Mouse (Mus musculus): Measurements from ENCODE around the gene Ccdc141.

The Ccdc141 gene

DNA sequence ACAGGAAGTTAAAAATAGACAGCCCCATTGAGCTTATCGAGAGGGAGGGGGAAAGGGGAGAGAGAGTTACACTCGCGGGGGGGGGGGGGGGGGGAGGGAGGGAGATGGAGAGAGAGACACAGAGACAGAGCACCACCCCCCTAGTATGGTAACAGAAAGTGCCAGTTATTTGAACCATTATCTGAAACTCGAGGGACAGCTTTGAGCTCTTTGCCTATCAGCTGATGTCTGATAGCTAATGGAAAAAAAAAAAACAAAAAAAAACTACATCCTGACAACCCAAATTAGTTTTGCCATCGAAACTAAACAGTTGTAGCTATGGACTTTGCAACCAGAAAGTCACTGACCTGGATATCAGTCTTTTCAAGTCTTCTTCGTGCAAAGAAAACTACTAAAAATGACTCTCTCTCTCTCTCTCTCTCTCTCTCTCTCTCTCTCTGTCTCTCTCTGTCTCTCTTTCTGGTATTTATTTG, at the start of gene Ccdc141:
Gene Ccdc141, minus strand, starts transcription at position 4 of the 473 bp plus-strand sequence.
- no peak for DNase-seq (ENCODE audit: low read depth, low spot score)

DNA sequence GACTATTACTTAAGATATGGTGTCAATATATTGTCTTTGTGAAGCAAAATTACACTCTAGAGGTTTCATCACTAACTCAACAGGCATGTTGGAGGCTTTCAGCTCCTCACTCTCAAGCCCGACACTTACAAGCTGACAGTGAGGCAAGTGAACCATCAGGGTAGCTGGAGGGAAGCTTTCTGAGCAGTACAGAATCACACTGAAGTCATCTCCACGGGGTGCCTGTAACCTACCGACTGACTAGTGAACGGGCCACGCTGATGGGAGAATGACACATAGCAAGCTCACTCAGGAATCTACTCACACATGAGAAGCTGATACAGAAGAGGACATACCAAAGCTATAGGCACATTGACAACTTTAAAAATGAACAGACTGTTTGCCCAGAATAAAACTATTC, 42.4 kb upstream of the Ccdc141 start:
- no peak for DNase-seq (ENCODE audit: low read depth, low spot score)

DNA sequence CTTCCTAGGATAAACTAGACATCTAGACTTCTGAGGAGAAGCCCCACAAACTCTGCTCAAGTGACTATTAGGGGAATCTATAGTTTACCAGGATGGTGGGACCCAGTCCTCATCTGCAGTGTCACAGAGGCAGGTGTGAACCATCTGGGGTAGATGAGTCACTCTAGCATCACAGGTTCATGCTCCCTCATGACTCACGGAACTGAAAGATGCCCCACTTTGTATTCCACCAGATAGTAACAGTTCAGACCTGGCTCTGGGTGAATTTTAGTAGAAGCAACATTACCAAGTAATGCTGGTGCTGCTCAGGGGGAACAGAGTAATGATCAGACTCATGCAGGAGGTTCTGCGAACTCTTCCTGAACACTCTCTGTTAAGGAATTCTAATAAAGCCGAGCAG, 36.5 kb upstream of the Ccdc141 start:
- DNase-seq (ENCODE audit: low read depth, low spot score): no peak

DNA sequence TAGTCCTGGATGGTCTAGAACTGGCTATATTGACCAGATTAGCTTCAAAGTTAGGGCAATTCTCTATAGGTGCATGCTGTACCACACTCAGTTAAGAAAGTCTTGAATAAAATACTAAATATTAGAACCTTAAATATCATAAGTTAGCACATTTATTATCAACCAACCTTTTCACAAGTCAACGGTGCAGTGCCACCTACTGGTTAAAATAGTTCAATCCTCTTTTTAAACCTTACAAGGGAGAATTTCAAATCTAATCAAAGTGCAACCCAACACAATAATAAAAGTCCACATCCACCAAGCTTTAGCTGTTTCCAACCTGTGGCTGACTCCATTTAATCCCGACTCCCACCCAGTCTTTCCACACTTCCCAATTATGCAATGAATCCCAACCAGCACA, 33.5 kb upstream of the Ccdc141 start:
- DNase-seq (ENCODE audit: low read depth, low spot score): no peak

DNA sequence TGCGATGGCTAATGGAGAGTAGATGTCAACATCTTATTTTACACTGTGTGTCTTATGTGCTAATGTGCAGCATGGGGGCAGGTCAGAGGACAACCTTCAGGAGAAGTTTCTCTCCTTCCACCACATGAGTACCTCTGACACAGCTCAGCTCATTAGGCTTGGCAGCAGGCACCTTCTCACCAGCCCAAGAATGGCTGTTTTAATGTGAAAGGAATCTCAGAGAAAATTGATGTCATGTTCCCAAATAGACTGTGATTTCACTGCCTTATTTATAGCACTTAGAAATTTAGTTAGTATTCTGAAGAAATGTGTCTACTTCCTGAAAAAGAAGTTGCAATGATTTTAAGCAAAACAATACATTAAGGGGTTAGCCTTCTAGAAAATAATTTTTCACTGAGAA, 31.5 kb upstream of the Ccdc141 start:
- no peak for DNase-seq (ENCODE audit: low read depth, low spot score)

DNA sequence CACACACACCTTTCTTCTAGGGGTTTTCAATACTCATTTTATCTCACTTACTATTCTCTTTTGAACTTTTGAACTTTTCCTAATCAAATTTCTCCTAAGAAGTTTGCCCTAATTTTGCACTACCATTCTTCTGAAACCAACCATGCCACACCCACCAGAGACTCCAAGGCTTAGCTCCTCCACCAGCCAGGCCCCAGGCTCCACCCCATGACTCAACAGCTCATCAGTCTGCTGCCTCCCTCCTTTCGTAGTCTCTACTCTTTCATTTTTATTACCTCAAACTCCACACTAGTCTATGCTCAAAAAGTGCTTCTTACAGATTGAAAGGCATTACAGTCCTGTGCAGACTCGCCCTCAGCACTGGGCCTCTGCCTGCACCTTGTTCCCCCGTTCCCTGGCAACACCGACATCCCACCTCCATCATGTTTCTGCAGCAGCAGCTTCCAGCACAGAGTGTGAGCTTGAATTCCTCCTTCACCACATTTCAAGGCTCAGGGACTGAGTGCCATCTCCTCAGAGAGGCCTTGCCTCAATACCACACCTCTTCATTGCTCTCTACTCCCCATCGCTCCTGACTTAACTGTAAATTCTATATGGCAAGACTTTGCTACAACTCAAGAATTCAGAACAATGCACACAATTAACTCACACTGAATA, 30.6 kb upstream of the Ccdc141 start:
- no peak for DNase-seq (ENCODE audit: low read depth, low spot score)

DNA sequence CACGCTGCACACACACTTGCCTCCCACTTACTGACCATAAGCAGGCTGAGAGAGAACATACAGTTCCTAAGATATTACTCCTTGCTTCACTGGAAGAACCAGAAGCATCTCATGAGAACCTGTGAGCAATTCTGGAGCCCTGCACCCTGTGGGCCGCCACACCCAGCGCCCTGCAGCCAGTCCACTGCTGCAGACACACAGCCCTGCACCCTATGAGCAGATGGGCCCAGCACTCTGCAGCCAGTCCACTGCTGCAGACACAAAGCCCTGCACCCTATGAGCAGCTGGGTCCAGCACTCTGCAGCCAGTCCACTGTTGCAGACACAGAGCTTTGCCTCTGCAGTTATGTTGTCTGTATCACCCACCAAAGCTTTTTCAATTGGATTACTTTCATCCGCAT, 29.9 kb upstream of the Ccdc141 start:
- DNase-seq (ENCODE audit: low read depth, low spot score): no peak

DNA sequence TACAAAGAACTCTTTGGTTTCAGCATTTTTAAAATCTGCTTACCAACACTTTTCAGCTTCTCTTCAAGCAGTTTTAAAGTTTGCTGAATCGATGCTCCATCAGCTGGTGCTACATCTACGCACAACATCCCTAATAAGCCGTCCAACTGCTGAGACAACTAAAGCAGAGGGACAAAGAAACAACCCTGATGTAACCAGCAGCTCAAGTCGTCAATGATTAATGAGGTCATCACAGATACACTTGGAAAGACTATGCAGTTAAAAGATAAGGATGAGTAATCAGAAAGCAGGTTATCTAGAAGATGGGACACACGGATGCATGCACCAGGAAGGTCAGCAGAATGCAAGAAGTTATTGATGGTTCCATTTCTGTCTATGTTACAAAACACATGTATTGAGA, 27.8 kb upstream of the Ccdc141 start:
- no peak for DNase-seq (ENCODE audit: low read depth, low spot score)

DNA sequence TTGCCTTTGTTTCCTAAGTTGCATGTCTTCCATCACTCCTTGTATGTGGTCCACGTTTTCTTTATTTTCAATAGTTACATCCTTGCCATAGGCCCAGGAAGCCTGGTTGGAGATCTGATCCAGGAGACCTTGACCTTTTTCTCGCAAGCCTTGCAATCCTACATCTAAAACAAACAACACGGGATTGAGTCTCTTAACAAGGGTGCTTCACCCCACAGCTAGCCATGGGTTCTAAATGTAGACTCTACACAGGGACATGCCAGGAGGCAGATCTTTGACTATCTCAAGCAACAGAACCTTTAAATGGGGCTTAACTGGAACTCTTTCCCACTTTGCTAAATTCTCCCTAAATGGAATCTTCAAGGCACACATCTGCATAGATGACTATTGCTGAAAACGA, 26.4 kb upstream of the Ccdc141 start:
- no peak for DNase-seq (ENCODE audit: low read depth, low spot score)

DNA sequence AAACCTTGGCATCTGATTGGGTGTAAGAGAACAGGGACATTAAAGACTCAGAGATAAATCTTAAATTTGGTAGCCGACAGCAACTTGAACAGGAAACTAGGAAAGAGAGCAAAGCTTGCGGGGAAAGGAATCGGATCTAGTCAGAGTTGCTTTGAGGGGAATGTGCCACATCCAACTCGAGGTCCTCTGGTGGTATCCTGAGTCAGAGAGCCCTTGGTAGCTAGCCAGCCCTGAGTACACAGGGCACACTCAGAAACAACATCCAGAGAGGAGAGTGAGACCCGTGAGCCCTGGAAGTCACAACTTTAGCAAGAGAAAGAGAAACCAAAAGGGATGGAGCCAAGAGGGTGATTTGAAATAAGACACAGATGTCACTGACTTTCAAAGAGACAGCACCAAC, 24.6 kb upstream of the Ccdc141 start:
- DNase-seq (ENCODE audit: low read depth, low spot score): no peak

DNA sequence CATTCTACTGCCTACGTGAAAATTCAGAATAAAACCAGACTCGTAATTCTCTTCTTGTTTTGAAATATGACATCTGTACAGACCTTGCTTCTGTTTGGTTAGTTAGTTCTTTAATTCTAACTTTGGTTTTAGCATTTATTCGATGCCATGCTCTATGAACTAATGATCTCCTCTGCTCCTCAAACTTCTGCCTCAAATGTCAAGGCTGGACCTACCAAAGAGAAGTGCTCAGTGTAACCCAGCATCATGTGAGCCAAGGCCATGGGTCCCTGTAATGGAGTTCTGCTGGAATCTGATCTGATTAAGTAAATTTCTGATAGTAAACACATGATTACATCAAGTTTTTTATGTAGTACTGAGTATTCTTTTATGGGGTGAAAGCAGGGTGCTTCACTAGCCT, 21.4 kb upstream of the Ccdc141 start:
- no peak for DNase-seq (ENCODE audit: low read depth, low spot score)

DNA sequence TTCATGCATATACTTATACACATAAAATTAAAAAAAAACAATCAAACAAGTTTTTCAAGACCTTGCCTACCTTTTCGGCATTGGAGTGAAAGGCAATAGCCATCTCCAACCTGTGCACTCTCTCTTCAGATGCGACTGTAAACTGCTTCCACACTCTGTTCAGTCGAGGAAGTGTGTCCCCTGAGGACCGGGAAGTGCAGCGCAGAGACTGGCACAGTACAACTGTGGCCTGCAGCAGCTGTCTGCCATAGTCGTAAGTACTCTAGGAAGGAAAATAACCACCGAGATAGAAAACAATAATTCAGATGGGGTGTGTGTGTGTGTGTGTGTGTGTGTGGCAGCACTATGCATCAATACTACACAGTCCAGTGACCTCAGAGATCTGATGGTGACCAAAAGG, 20.5 kb upstream of the Ccdc141 start:
- DNase-seq (ENCODE audit: low read depth, low spot score): no peak

DNA sequence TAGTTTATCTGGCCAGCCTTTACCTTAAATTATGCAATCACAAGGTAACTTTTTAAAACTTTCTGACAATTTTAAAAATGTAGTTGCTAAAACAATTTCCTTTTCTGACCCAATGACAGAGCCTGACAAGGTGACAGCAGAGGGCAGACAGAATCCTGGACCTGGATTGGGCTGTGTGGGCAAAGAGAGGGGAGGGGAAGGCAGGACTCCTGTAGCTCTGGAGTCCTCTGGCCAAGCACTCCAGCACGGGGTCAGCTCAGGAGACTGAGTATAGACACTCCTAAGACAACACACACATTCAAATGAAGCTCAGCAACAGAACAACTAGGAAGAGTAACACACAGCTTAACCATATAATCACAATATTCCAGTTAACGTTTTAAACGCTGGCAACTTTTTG, 19.9 kb upstream of the Ccdc141 start:
- DNase-seq (ENCODE audit: low read depth, low spot score): no peak

DNA sequence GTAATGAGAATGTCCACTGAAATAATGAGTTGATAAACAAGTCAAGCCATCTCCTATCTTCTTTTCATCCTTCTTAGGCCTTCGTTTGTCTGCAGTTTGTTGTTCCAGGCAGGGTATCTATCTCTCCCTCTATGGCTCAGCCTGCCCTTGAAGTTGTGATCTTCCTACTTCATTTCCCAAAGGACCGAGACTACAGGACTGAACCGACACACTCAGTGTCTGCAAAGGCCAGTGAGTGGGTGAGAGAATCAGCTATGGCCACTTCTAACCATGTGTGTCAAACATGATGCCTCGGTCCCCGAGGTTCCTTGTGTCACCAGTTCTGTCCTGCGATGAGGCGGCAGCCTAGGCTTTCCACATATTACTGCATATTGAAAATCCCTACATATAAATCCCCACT, 19.2 kb upstream of the Ccdc141 start:
- DNase-seq (ENCODE audit: low read depth, low spot score): no peak

DNA sequence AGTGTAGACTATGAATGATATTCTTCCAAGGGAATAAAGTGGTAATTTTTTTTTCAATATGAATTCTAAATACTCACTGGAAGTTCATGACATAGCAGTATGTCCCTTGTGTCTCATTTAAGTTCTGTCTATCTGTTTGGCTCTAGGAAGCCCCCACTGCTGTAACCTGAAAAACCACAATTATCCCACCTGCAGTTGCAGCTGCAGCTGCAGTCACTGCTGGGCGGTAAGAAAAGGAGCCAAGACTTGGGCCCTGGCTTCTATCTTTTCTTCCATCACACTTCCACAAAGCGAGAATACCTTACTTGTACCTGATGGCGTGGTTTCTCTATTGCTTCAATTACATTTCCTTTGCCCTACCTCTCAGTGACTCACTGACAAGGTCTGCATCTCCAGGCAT, 17.1 kb upstream of the Ccdc141 start:
- DNase-seq (ENCODE audit: low read depth, low spot score): no peak

DNA sequence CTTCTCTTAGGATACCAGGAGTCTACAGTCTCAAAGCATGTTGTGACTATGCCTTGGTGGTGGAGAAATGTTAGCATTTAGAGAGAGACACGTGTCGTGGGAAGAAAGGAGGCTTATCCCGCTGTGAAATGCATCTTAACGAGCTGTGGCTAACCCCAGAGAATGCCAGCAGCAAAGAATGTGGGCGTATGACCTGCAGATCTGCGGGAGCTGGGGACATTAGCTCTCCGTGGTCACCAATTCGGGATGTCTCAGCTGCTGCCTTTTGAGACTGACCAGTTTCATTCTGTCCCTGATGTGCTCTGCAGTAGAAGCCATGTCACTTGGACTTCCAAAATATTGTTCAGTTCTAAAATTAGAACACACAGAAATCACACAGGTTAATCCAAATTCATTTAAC, 16.5 kb upstream of the Ccdc141 start:
- DNase-seq (ENCODE audit: low read depth, low spot score): no peak

DNA sequence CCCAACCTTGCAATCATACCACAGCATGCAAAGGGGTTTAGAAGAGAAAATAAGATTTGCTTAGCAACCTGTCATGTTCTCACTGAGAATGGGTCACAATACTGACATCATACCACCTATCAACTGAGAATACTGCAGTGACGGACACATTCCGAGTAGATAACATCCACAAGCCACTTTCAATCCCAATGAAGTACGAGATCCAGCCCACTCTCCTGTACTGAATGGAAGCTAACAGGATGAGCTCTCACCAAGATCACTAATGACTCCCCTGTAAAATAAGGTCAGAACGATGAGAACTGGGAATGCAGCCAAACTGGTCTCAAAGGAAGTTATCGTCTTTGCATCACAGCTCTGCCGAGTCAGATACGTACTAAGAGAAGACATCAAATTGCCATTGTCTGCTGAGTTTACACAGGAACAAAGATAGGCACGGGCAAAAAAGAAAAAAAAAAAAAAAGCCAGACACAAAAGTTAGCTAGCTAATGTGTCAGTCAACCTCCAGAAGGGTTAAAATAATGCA, 13.7 kb upstream of the Ccdc141 start:
- DNase-seq (ENCODE audit: low read depth, low spot score): no peak

DNA sequence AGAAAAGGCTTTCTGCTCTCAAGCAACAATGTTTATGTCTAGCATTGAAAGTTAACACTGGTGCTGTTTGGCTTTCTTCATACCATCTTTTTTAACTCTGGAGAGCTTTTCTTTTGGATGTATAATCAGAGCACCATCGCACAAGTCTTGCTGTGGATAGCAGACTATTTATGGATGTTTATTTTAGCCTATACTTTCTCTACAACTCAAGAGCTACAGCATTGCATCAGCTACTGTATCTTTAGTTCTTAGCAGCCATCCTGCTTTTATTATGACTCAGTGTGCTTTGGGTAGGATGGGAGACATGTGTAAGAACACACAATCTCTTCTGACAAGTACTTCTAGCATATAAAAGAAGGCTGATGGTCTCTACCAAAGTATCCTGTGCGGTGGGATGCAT, 13.2 kb upstream of the Ccdc141 start:
- DNase-seq (ENCODE audit: low read depth, low spot score): no peak

DNA sequence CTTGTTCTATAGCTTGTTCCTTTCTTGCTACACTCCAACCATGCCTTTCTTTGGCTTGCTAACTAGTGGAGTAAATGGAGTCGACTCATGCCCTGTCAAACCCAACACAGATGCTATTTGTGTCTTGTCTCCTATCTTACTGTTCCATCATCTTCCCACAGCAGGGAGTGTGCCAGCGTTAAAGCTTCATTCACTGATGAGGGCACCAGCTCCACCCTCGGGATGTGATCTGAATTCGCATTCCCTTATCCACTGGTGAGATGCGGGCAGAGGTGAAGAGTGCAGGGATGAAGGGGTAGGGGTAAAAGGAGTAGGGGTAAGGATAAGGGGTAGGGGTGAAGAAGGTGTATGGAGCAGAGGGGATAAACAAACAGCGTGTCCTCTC, 12.6 kb upstream of the Ccdc141 start:
- DNase-seq (ENCODE audit: low read depth, low spot score): no peak

DNA sequence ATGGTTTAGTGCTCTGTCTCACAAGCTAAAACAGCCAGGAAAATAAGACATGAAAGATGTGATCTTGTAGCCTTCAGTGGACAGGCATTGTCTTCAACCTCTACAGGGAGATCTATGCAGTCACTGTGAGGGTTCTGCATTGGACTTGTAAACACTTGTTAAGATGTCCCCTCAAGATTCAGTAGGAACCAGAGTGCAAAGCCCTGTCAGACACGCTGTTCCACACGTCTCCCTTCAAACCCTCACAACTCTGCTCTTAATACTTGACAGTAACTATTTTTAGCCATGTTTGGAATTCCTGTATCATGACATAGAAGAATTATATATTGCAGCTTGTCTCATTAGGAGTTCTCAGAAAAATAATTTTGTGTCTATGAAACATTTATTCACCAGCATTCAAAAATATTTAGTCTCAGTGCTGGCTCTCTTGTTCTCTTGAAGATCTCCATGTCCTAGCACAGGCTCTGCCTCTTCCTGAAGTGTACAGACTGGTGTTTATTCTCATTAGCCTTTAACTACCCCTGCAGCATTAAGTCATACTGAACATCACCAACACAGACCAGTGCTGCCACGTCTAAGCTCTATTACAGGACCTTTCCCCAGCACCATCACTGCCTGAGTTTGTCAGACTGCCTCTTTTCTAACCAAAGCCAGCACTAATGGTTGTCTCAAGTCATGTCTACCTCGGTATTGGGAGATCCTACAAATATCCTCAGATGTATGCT, 12.0 kb upstream of the Ccdc141 start:
- DNase-seq (ENCODE audit: low read depth, low spot score): no peak

DNA sequence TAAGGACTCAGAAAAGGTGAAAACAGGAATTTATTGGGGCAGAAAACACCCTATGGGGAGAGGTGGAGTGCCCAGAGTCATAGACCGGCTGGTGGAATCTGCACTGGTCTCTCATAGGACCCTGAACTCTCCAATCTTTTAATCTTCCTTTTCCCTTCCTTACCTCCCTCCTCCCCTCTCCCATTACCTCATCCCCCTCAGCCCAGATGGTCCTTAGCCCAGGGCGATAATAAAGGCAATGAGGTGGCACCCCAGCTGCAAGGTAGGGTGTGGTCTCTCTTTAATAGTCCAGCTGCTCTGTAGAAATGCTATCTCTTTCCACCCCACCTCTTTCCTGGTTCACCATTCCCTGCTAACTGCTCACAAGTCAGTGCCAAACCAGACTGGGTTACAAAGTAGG, 7.0 kb upstream of the Ccdc141 start:
- no peak for DNase-seq (ENCODE audit: low read depth, low spot score)

DNA sequence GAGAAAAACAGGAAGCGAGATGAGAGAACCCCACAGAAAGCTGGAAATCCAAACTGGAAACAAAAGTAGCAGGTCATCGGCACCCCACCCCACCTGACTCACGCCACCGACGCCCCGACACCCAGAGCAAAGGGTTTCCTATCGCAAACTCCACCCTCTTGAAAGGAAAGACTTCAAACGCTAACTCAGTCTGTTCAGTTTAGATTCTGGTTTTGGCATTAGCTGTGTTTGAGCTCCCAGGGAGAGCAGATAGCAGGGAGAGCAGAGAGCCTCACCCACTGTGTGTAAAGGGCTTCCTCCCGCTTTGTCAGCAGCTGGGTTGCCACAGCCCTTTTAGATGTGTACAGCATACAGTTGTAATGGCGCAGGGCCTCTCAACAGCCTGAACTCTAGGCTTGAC, 6.0 kb upstream of the Ccdc141 start:
- DNase-seq (ENCODE audit: low read depth, low spot score): peak; percentile 38

DNA sequence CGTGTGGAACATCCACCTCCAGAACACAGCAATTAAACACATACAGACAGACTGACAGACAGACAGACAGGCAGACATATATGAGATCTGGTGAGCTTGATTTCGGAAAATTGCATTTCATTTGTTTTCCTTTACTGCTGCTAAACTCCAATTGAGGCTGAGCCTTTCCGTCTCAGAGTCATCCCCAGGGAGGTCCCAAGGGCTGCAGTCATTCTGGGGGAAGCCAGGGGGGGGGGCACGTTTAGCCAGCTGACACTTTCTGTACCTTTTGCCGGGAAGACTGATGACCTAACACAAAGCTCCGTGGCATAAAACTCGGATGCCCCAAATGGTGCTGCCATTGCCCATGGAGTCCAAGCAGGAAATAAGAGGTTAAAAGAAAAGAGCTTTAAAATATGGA, 5.0 kb upstream of the Ccdc141 start:
- DNase-seq (ENCODE audit: low read depth, low spot score): no peak
